Mouse (Mus musculus) ZHBTc4 (cell line): ENCODE measurements around the gene Npvf.
"Not testable (repeated sequence)": the region's sequence is repeated elsewhere in the genome, so short reads cannot be mapped to it uniquely, and the experiment has no call there.

Source experiments
- DNase-seq: peaks from one replicate; pipeline ENCODE4 v3.0.0-alpha.2; 2011; ENCODE audit warnings: low read depth, low spot score

Gene Npvf

GRCm38 (mm10) chr6:50640377-50640776 is 13.9 kb downstream of the Npvf start:
- peak; percentile 20 for DNase-seq

- DNase-seq, result no peak
Measured at GRCm38 (mm10) chr6:50639656-50640055, 14.6 kb downstream of the Npvf start.

GRCm38 (mm10) chr6:50626170-50626569 is 28.1 kb downstream of the Npvf start:
- DNase-seq, result not testable (repeated sequence)

GRCm38 (mm10) chr6:50618273-50618672 is 36.0 kb downstream of the Npvf start:
- not testable (repeated sequence) for DNase-seq

- DNase-seq, result peak; percentile 96
Measured at GRCm38 (mm10) chr6:50601620-50602019, 52.6 kb downstream of the Npvf start.
